ENCODE assay signal across 1 mouse cellular context in genomic region chr3:116423353-116424159, GRCm38 (mm10).
TF ChIP-seq lines count a peak whose summit lies in the region.

Gene Cdc14a, minus strand, starts transcription at chr3:116424032.

TF ChIP-seq in CH12.LX, 34 proteins besides CTCF, POLR2A, EP300 and RAD21 (continued from another document):
- TF ChIP-seq GABPA (IDR thresholded peaks at IDR 0.05; ENCODE audit: insufficient replicate concordance, low read depth, low read length) (no peak), MYC (IDR thresholded peaks at IDR 0.05; ENCODE audit: low read depth, low read length) (no peak), ZMIZ1 (IDR thresholded peaks at IDR 0.05; ENCODE audit: low read depth, low read length) (no peak), MXI1 (IDR thresholded peaks at IDR 0.05; ENCODE audit: low read depth, low read length) (peak; percentile 42; the same call in 1 of the 2 replicates), TCF12 (IDR thresholded peaks at IDR 0.05; ENCODE audit: low read depth, low read length) (no peak), HCFC1 (IDR thresholded peaks at IDR 0.05; ENCODE audit: low read depth, low read length) (no peak), ZNF384 (IDR thresholded peaks at IDR 0.05; ENCODE audit: low read depth, low read length) (no peak), RCOR1 (conservative IDR thresholded peaks at IDR 0.05; ENCODE audit: low read depth, low read length) (no peak), ZKSCAN1 (IDR thresholded peaks at IDR 0.05; ENCODE audit: borderline replicate concordance, low read depth, low read length) (no peak), CHD2 (IDR thresholded peaks at IDR 0.05; ENCODE audit: low read length) (no peak), JUN (IDR thresholded peaks at IDR 0.05; ENCODE audit: insufficient read depth, low read depth, low read length) (no peak), POLR2AphosphoS2 (IDR thresholded peaks at IDR 0.05; ENCODE audit: low read depth, low read length) (no peak; the same call in 1 of the 2 replicates), KAT2A (IDR thresholded peaks at IDR 0.05; ENCODE audit: insufficient replicate concordance, low read length) (no peak), MAX (IDR thresholded peaks at IDR 0.05; ENCODE audit: low read length) (no peak; the same call in 1 of the 2 replicates), IRF4 (IDR thresholded peaks at IDR 0.05; ENCODE audit: low read depth, low read length) (peak; percentile 28; the same call in 1 of the 2 replicates), NELFE (IDR thresholded peaks at IDR 0.05; ENCODE audit: low read depth, low read length) (peak; percentile 71), USF1 (IDR thresholded peaks at IDR 0.05; ENCODE audit: low read depth, low read length) (no peak), MAFK (IDR thresholded peaks at IDR 0.05; ENCODE audit: insufficient replicate concordance, low read length) (no peak)
TF ChIP-seq in CH12.LX: peak in this region for 8.
